Mouse (Mus musculus) heart, postnatal 0 days (tissue): Measurements from ENCODE around the gene Tas2r138. TPM values are rescaled to one million over a fixed set of nuclear protein-coding genes. Genes with fewer than 3 reads are reported as not detected.
"Not testable (repeated sequence)": the region's sequence is repeated elsewhere in the genome, so short reads cannot be mapped to it uniquely, and the experiment has no call there.

Experiments
- ATAC-seq: fragments of 200-750 bp; cut with Nextera tagmentation; 2 replicates; pipeline ENCODE4 v1.8.0; 2017; ENCODE audit warnings: low read depth, moderate number of reproducible peaks, moderate library complexity; ENCODE audit not compliant: insufficient read depth
- DNase-seq: peaks from one replicate; pipeline ENCODE4 v3.0.0-alpha.2; 2016; ENCODE audit warnings: low spot score
- H3K27ac ChIP-seq: fragments of 300-500 bp; sonication (generic); 2 replicates; pipeline ENCODE4 v1.5.1; 2014; ENCODE audit warnings: low read depth, mild to moderate bottlenecking
- H3K27me3 ChIP-seq: fragments of 300-500 bp; sonication (generic); 2 replicates; pipeline ENCODE4 v1.6.1; 2014; ENCODE audit warnings: low read length, mixed read lengths; ENCODE audit not compliant: control insufficient read depth, insufficient read depth
- H3K36me3 ChIP-seq: fragments of 300-500 bp; sonication (generic); replicated peaks from 2 replicates; pipeline ENCODE4 v1.6.1; 2014; ENCODE audit warnings: low read length, mixed read lengths; ENCODE audit not compliant: control insufficient read depth, insufficient read depth
- H3K4me1 ChIP-seq: fragments of 300-500 bp; sonication (generic); 2 replicates; pipeline ENCODE4 v1.6.1; 2014; ENCODE audit warnings: antibody characterized with exemption; ENCODE audit not compliant: control insufficient read depth, insufficient read depth
- H3K4me2 ChIP-seq: fragments of 300-500 bp; sonication (generic); 2 replicates; pipeline ENCODE4 v1.6.1; 2014; ENCODE audit warnings: low read depth, mild to moderate bottlenecking, low read length, moderate library complexity
- H3K4me3 ChIP-seq: fragments of 300-500 bp; sonication (generic); 2 replicates; pipeline ENCODE4 v1.5.1; 2014; ENCODE audit warnings: low read depth, low read length
- H3K9ac ChIP-seq: fragments of 300-500 bp; sonication (generic); replicated peaks from 2 replicates; pipeline ENCODE4 v1.6.1; 2014; ENCODE audit warnings: low read depth, low read length, mixed read lengths
- H3K9me3 ChIP-seq: fragments of 300-500 bp; sonication (generic); replicated peaks from 2 replicates; pipeline ENCODE4 v1.6.1; 2016; ENCODE audit warnings: low read length; ENCODE audit not compliant: control insufficient read depth
- CTCF ChIP-seq: IDR thresholded peaks from 2 replicates; pipeline ENCODE4 v1.5.1; 2016; ENCODE audit warnings: antibody characterized with exemption, control low read depth, low read depth
- EP300 ChIP-seq: IDR thresholded peaks from 2 replicates; pipeline ENCODE4 v1.6.1; 2016; ENCODE audit warnings: antibody characterized with exemption, low read depth
- WGBS: fragments of 180-500 bp; shearing (Covaris S2); extraction: QIAGEN DNeasy Blood & Tissue Kit; methylation state at CpG from one replicate; pipeline ENCODE4 v1.1.7; 2014; 5-methylcytosine and 5-hydroxymethylcytosine counted together
- polyA plus RNA-seq: library from polyadenylated mRNA; unstranded; fragments of >200 nt; fragmentation: Nextera tagmentation; extraction: Ambion mirVana; gene quantifications from 2 replicates; pipeline ENCODE4 v1.2.1, GENCODE M21; 2015
- total RNA-seq: library from RNA; depleted of rRNA; stranded (reverse); fragments of >200 nt; gene quantifications from 2 replicates; pipeline ENCODE4 v1.2.3, GENCODE M21; 2014; ENCODE audit warnings: low replicate concordance

Tas2r138 gene
- total and polyA plus RNA-seq, 2 experiments from 2014 or later: not detected

DNA sequence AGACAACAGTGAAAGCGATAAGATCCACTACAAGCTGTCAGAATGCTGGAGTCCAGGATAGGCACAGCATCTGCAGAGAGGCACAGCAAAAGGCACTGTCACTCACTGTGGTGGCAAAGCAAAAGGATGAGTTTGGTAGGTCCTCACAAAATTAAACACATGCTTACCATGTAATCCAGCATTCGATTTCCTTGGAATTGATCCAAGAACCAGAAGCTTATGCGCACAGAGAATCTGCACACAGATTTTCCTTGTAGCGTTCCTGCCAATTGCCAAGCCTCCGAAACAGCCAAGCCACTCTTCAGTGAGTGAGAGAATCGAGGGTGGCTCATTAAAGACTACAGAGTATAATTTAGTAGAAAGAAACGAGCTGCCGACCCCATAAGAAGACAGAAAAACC, 2.9 kb downstream of the Tas2r138 start:
- DNase-seq (no peak), ATAC-seq (no peak)
- Histone ChIP-seq H3K4me1 (no peaks in the 10 kb centered on the region), H3K4me3 (no peak overlapping the region), H3K4me2 (no peak overlapping the region), H3K9ac (no peak overlapping the region), H3K36me3 (no peaks in the 10 kb centered on the region), H3K27me3 (no peaks in the 10 kb centered on the region), H3K27ac (no peak overlapping the region), H3K9me3 (no peaks in the 10 kb centered on the region)
- TF ChIP-seq CTCF: no peak
- no peak for TF ChIP-seq EP300
- WGBS: 70% methylated on average over 8 of the region's 8 CpGs

DNA sequence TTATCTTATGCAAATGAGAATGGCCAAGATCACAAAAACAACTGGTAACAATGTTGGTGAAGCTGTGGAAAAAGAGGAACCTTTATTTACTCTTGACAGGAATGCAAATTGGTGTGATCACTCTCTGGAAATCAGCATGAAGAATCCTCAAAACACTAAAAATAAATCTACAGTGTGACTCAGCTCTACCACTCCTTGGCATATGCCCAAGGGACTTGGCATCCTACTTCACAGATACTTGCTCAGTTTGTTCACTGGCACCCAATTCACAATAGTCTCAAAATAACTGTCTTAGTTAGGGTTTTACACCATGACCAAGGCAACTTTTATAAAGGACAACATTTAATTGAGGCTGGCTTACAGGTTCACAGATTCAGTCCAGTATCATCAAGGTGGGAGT, 5.7 kb downstream of the Tas2r138 start:
- DNase-seq (no peak), ATAC-seq (no peak)
- Histone ChIP-seq H3K27ac (no peak overlapping the region), H3K9ac (no peak overlapping the region), H3K4me2 (no peak overlapping the region), H3K27me3 (no peaks in the 10 kb centered on the region), H3K36me3 (no peaks in the 10 kb centered on the region), H3K4me3 (no peak overlapping the region), H3K9me3 (no peaks in the 10 kb centered on the region), H3K4me1 (no peaks in the 10 kb centered on the region)
- TF ChIP-seq CTCF (no peak), EP300 (no peak)

DNA sequence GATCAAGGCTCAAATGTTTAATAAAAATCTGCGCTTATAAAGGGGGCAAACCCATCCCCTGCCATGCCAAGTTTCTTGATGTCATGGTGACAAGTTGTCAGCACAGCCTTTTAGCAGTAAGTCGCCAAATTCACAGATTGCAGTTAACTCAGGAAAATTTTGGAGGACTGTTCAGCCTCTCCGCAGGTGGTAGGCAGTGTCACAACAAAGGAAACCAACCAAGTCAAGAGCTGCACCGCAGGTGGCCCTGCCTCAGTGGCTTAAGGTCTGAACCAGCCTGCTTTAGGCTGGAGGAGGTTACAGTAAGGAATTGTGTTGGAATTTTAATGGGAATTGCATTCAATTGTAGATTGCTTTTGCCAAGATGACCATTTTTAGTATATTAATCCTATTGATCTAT, 14.6 kb downstream of the Tas2r138 start:
- H3K27ac ChIP-seq, ATAC-seq, H3K27me3 ChIP-seq, H3K4me1 ChIP-seq, H3K9ac ChIP-seq, H3K4me3 ChIP-seq, H3K36me3 ChIP-seq, H3K4me2 ChIP-seq, DNase-seq, H3K9me3 ChIP-seq: not testable (repeated sequence)
- WGBS: 32% methylated on average over 4 of the region's 4 CpGs

DNA sequence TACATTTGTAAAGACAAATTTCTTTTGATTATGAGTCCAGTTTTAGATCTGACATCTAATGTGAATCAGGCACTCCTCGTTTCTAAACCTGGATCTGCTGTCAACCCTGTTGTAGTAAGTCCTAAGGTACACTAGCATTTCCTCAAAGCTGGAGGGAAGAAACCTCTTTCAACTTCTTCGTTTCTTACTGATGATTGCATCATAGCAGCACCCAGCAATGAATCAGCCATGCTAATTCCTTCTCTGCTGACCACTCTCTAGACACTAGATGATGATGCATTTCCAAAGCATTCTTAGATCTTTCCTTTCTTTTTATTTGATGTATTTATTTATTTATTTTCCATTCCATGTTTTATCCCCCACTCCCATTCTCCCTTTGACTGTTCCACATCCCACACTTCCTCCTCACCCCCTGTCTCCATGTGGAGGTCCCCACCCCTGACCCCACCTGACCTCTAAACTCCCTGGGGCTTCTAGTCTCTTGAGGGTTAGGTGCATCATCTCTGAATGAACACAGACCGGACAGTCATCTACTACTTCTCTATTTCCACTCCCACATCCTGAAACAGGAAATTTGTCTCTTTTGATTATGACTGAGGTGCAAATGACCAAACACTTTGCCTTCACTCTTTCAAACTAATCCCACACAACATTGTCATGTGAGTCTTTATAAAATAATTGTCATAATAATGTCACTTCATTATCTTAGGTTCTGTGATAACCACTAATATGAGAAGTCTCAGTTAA, 18.1 kb downstream of the Tas2r138 start:
- ATAC-seq (no peak), DNase-seq (no peak)
- Histone ChIP-seq H3K4me1 (no peaks in the 10 kb centered on the region), H3K4me2 (no peak overlapping the region), H3K27ac (no peak overlapping the region), H3K27me3 (no peaks in the 10 kb centered on the region), H3K9me3 (no peaks in the 10 kb centered on the region), H3K9ac (no peak overlapping the region), H3K36me3 (no peaks in the 10 kb centered on the region), H3K4me3 (no peak overlapping the region)
- WGBS: 60% methylated on average over 3 of the region's 3 CpGs
- no peak for TF ChIP-seq EP300
- TF ChIP-seq CTCF: no peak

DNA sequence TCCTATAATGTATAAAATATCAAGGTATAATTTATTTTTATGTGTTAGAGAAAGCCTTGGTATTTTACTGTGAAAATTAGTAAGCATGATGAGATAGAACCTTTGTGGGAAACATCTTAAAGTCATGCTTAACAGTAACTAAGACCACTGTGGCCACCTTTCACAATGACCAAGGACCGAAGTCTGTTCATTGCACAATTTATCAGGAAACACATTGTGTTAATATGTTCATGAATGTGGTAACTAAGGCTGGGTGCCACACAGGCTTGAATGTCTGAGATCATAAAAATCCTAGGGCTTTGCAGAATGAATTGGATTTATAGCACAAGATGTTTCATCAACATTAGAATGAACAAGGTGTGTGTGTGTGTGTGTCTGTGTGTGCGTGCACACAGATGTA, 24.8 kb downstream of the Tas2r138 start:
- ATAC-seq (no peak), DNase-seq (no peak)
- TF ChIP-seq CTCF (no peak), EP300 (no peak)
- 72% methylated on average over 2 of the region's 2 CpGs for WGBS
- Histone ChIP-seq H3K36me3 (no peaks in the 10 kb centered on the region), H3K9ac (no peak overlapping the region), H3K27me3 (no peaks in the 10 kb centered on the region), H3K4me2 (no peak overlapping the region), H3K27ac (no peak overlapping the region), H3K4me1 (no peaks in the 10 kb centered on the region), H3K4me3 (no peak overlapping the region), H3K9me3 (no peaks in the 10 kb centered on the region)

DNA sequence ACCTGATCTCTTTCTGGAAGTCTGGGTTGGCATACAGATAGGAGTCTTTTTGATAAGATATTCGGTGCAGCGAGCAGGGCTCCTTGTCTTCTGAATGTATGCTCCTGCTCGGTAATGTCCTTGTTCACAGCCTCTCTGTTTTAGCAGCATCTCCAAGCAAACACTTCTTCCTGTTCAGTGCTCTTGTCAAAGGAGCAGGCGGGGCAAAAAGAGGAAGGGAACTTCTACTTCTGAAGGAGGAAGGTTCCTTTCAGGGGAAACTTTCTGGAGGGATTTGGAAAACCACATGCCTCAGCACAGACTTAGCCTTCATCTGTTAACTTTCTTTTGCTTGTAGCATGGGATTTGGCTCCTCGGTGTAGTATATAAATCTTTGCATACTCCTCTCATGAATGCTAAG, 27.5 kb downstream of the Tas2r138 start, which contains the start of gene Clec5a:
TSS of gene Clec5a (minus strand) at position 177 of the 400 bp plus-strand sequence.
- H3K27me3 ChIP-seq: no peaks in the 10 kb centered on the region
- no peak within 1 kb of the TSS for H3K4me2 ChIP-seq
- H3K9me3 ChIP-seq: no peaks in the 10 kb centered on the region
- no peak for DNase-seq
- H3K9ac ChIP-seq: no peak within 1 kb of the TSS
- 50% methylated on average over 5 of the region's 5 CpGs for WGBS
- no peaks in the 10 kb centered on the region for H3K36me3 ChIP-seq
- TF ChIP-seq CTCF (no peak), EP300 (no peak)
- no peak within 1 kb of the TSS for H3K27ac ChIP-seq
- no peak within 1 kb of the TSS for H3K4me3 ChIP-seq
- no peaks in the 10 kb centered on the region for H3K4me1 ChIP-seq
- ATAC-seq: no peak
